Mouse (Mus musculus) stomach, embryonic 16.5 days (tissue): ENCODE results near the gene Zfp638. TPM values are rescaled to one million over a fixed set of nuclear protein-coding genes. Genes with fewer than 3 reads are reported as not detected.
A peak's percentile ranks its signal among the peaks of the same experiment; 100 is the strongest.

Experiments used
- ATAC-seq: fragments of 200-750 bp; cut with Nextera tagmentation; 2 replicates; pipeline ENCODE4 v1.8.0; 2017; ENCODE audit warnings: moderate number of reproducible peaks, moderate TSS enrichment; ENCODE audit not compliant: insufficient read depth, low FRiP score
- H3K27ac ChIP-seq: fragments of 300-500 bp; sonication (generic); 2 replicates; pipeline ENCODE4 v1.5.1; 2014; ENCODE audit warnings: low read length
- H3K27me3 ChIP-seq: fragments of 300-500 bp; sonication (generic); 2 replicates; pipeline ENCODE4 v1.6.1; 2014; ENCODE audit warnings: low read length, control low read depth, mixed read lengths; ENCODE audit not compliant: control insufficient read depth, insufficient read depth
- H3K36me3 ChIP-seq: fragments of 300-500 bp; sonication (generic); 2 replicates; pipeline ENCODE4 v1.6.1; 2014; ENCODE audit warnings: low read length; ENCODE audit not compliant: control insufficient read depth, insufficient read depth
- H3K4me1 ChIP-seq: fragments of 300-500 bp; sonication (generic); 2 replicates; pipeline ENCODE4 v1.6.1; 2014; ENCODE audit warnings: low read length, control low read depth, mixed read lengths; ENCODE audit not compliant: control insufficient read depth, insufficient read depth
- H3K4me2 ChIP-seq: fragments of 300-500 bp; sonication (generic); 2 replicates; pipeline ENCODE4 v1.6.1; 2014; ENCODE audit warnings: low read depth, low read length, mixed read lengths
- H3K4me3 ChIP-seq: fragments of 300-500 bp; sonication (generic); replicated peaks from 2 replicates; pipeline ENCODE4 v1.5.1; 2014; ENCODE audit warnings: mild to moderate bottlenecking, low read length
- H3K9ac ChIP-seq: fragments of 300-500 bp; sonication (generic); 2 replicates; pipeline ENCODE4 v1.6.1; 2014; ENCODE audit warnings: low read length
- H3K9me3 ChIP-seq: fragments of 300-500 bp; sonication (generic); replicated peaks from 2 replicates; pipeline ENCODE4 v1.6.1; 2016; ENCODE audit warnings: low read length, control low read depth; ENCODE audit not compliant: control insufficient read depth
- WGBS: fragments of 180-500 bp; shearing (Covaris S2); extraction: QIAGEN DNeasy Blood & Tissue Kit; methylation state at CpG from one replicate; pipeline ENCODE4 v1.1.7; 2014; 5-methylcytosine and 5-hydroxymethylcytosine counted together
- polyA plus RNA-seq: library from polyadenylated mRNA; unstranded; fragments of >200 nt; fragmentation: Nextera tagmentation; extraction: Ambion mirVana; gene quantifications from 2 replicates; pipeline ENCODE4 v1.2.1, GENCODE M21; 2015

The Zfp638 gene
- polyA plus RNA-seq, 1 experiment from 2014 or later, result 51.6 TPM

GRCm38 (mm10) chr6:83939492-83939891 is 72.6 kb downstream of the Zfp638 start:
- H3K9ac ChIP-seq, result no peak overlapping the region
- no peak overlapping the region for H3K4me2 ChIP-seq
- H3K27me3 ChIP-seq, result no peaks in the 10 kb centered on the region
- H3K36me3 ChIP-seq, result 0 out of 2 replicates have a peak, but pooled peaks cover 2% of the 10 kb centered on the region
- no peaks in the 10 kb centered on the region for H3K9me3 ChIP-seq
- WGBS, result 92% methylated on average over 2 of the region's 2 CpGs
- ATAC-seq, result no peak
- H3K27ac ChIP-seq, result no peak overlapping the region
- no peaks in the 10 kb centered on the region for H3K4me1 ChIP-seq
- no peak overlapping the region for H3K4me3 ChIP-seq

GRCm38 (mm10) chr6:83942806-83943205 is 75.9 kb downstream of the Zfp638 start:
- Histone ChIP-seq H3K4me2 (no peak overlapping the region), H3K27ac (no peak overlapping the region), H3K4me3 (no peak overlapping the region), H3K9ac (no peak overlapping the region), H3K4me1 (no peaks in the 10 kb centered on the region), H3K9me3 (no peaks in the 10 kb centered on the region), H3K36me3 (peaks cover 6% of the 10 kb centered on the region), H3K27me3 (no peaks in the 10 kb centered on the region)
- WGBS, result 94% methylated on average over 13 of the region's 13 CpGs
- no peak for ATAC-seq

GRCm38 (mm10) chr6:83953603-83954002 is 86.7 kb downstream of the Zfp638 start:
- no peak overlapping the region for H3K9ac ChIP-seq
- no peak overlapping the region for H3K27ac ChIP-seq
- ATAC-seq, result no peak
- no peaks in the 10 kb centered on the region for H3K27me3 ChIP-seq
- H3K4me2 ChIP-seq, result no peak overlapping the region
- no peak overlapping the region for H3K4me3 ChIP-seq
- no peaks in the 10 kb centered on the region for H3K9me3 ChIP-seq
- H3K4me1 ChIP-seq, result no peaks in the 10 kb centered on the region
- H3K36me3 ChIP-seq, result 0 out of 2 replicates have a peak, but pooled peaks cover 6% of the 10 kb centered on the region

GRCm38 (mm10) chr6:83987642-83988041 is 120.7 kb downstream of the Zfp638 start:
- WGBS, result 92% methylated on average over 5 of the region's 5 CpGs
- peaks cover 8% of the 10 kb centered on the region; the same call in 1 of the 2 replicates for H3K36me3 ChIP-seq

GRCm38 (mm10) chr6:84002716-84003115 is 135.8 kb downstream of the Zfp638 start:
- H3K27me3 ChIP-seq, result no peaks in the 10 kb centered on the region
- H3K27ac ChIP-seq, result no peak overlapping the region
- H3K9me3 ChIP-seq, result no peaks in the 10 kb centered on the region
- H3K9ac ChIP-seq, result no peak overlapping the region
- no peak overlapping the region for H3K4me3 ChIP-seq
- no peak for ATAC-seq
- peaks cover 3% of the 10 kb centered on the region; the same call in 1 of the 2 replicates for H3K36me3 ChIP-seq
- no peak overlapping the region for H3K4me2 ChIP-seq
- no peaks in the 10 kb centered on the region for H3K4me1 ChIP-seq
- WGBS, result 79% methylated on average over 1 of the region's 1 CpGs

More at GRCm38 (mm10) chr6:83987642-83988041, 120.7 kb downstream of the Zfp638 start:
- no peak overlapping the region for H3K9ac ChIP-seq
- no peaks in the 10 kb centered on the region for H3K9me3 ChIP-seq
- no peak for ATAC-seq
- no peaks in the 10 kb centered on the region for H3K27me3 ChIP-seq
- no peak overlapping the region for H3K27ac ChIP-seq
- no peak overlapping the region for H3K4me3 ChIP-seq
- no peak overlapping the region for H3K4me2 ChIP-seq
- no peaks in the 10 kb centered on the region for H3K4me1 ChIP-seq

GRCm38 (mm10) chr6:84004295-84004694 is 137.4 kb downstream of the Zfp638 start:
- H3K4me3 ChIP-seq, result no peak overlapping the region
- H3K4me2 ChIP-seq, result no peak overlapping the region

GRCm38 (mm10) chr6:84008363-84009171 is 141.7 kb downstream of the Zfp638 start, which contains the start of gene Dysf:
TSS of gene Dysf (plus strand) at chr6:84008590.
- Histone ChIP-seq H3K9me3 (no peaks in the 10 kb centered on the region), H3K4me3 (peak within 1 kb of the TSS; percentile 39), H3K27ac (peak within 1 kb of the TSS; percentile 76), H3K4me2 (peak within 1 kb of the TSS; percentile 67), H3K27me3 (peaks cover 3% of the 10 kb centered on the region; the same call in 1 of the 2 replicates), H3K9ac (peak within 1 kb of the TSS; percentile 71), H3K36me3 (no peaks in the 10 kb centered on the region), H3K4me1 (peaks cover 16% of the 10 kb centered on the region)
- under 1% methylated on average over 41 of the region's 41 CpGs for WGBS
- ATAC-seq, result peak; percentile 59

More at GRCm38 (mm10) chr6:84004295-84004694, 137.4 kb downstream of the Zfp638 start:
- Histone ChIP-seq H3K27ac (no peak overlapping the region), H3K27me3 (peaks cover 3% of the 10 kb centered on the region; the same call in 1 of the 2 replicates), H3K4me1 (peaks cover 6% of the 10 kb centered on the region), H3K9me3 (no peaks in the 10 kb centered on the region), H3K9ac (no peak overlapping the region), H3K36me3 (no peaks in the 10 kb centered on the region)
- ATAC-seq, result no peak
- WGBS, result 88% methylated on average over 4 of the region's 4 CpGs

GRCm38 (mm10) chr6:84009172-84009872 is 142.4 kb downstream of the Zfp638 start:
- peaks cover 16% of the 10 kb centered on the region for H3K4me1 ChIP-seq
- peak overlapping the region; percentile 71 for H3K9ac ChIP-seq
- WGBS, result 20% methylated on average over 8 of the region's 8 CpGs
- no peak for ATAC-seq
- no peaks in the 10 kb centered on the region for H3K36me3 ChIP-seq
- H3K27ac ChIP-seq, result peak overlapping the region; percentile 76
- H3K4me2 ChIP-seq, result peak overlapping the region; percentile 67
- H3K4me3 ChIP-seq, result peak overlapping the region; percentile 39
- peaks cover 3% of the 10 kb centered on the region; the same call in 1 of the 2 replicates for H3K27me3 ChIP-seq
- H3K9me3 ChIP-seq, result no peaks in the 10 kb centered on the region

GRCm38 (mm10) chr6:84009915-84010302 is 143.0 kb downstream of the Zfp638 start:
- Histone ChIP-seq H3K4me3 (0 out of 2 replicates have a peak overlapping the region, but pooled peaks have one; percentile 3), H3K9ac (0 out of 2 replicates have a peak overlapping the region, but pooled peaks have one; percentile 12), H3K27me3 (peaks cover 3% of the 10 kb centered on the region; the same call in 1 of the 2 replicates), H3K27ac (peak overlapping the region; percentile 76), H3K4me2 (peak overlapping the region; percentile 67), H3K36me3 (no peaks in the 10 kb centered on the region), H3K4me1 (peaks cover 16% of the 10 kb centered on the region), H3K9me3 (no peaks in the 10 kb centered on the region)
- WGBS, result 51% methylated on average over 4 of the region's 4 CpGs
- peak; percentile 45; the same call in 1 of the 2 replicates for ATAC-seq
